14 mouse cellular contexts compared by ENCODE assay signal in the genomic region with DNA sequence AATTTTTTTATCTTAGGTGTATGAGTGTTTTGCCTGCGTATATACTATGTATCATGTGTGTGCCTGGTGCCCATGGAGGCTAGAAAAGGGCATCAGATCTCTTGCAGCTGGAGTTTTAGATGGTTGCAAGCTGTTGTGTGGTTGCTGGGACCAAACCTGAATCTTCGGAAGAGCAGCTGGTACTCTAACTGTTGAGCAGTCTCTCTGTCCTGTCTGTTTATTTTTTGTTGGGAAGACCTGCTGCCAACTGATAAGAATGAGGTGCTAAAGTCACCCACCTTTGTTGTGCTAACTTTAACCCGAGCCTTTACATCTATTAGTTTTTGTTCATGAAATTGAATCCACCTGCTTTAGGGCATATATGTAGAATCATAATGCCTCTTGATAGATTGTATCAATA. TPM values are rescaled to one million over a fixed set of nuclear protein-coding genes. Genes with fewer than 3 reads are reported as not detected.
"Had no signal": no experiment of that assay in that cellular context is flagged by ENCODE, and none has a peak within 500 bp of the region (broad histone marks: within the 10 kb centered on the region; RNA-seq: fewer than 3 reads in every experiment).

No protein-coding gene starts in this region.

- H3K27ac ChIP-seq: limb, embryonic 15.5 days; midbrain, embryonic 15.5 days; neural tube, embryonic 12.5 days had no signal

- H3K9ac ChIP-seq: limb, embryonic 15.5 days; lung, embryonic 14.5 days; midbrain, embryonic 15.5 days; neural tube, embryonic 12.5 days had no signal

- DNase-seq: kidney, adult 8-10 months; kidney, postnatal 25 days; lung, embryonic 14.5 days; retina, postnatal 1 day; thymus, postnatal 4 days had no signal

- H3K4me3 ChIP-seq: limb, embryonic 15.5 days; midbrain, embryonic 15.5 days; neural tube, embryonic 12.5 days had no signal

- ATAC-seq: hindbrain, embryonic 16.5 days; inflammation-experienced regulatory T-cells, adult 6 months; intestine, postnatal 0 days; midbrain, embryonic 15.5 days had no signal

- H3K36me3 ChIP-seq: midbrain, embryonic 15.5 days had no signal

- H3K27me3 ChIP-seq: limb, embryonic 15.5 days; midbrain, embryonic 15.5 days; neural tube, embryonic 12.5 days had no signal

- H3K4me1 ChIP-seq: limb, embryonic 15.5 days; midbrain, embryonic 15.5 days; neural tube, embryonic 12.5 days had no signal

- H3K9me3 ChIP-seq: limb, embryonic 15.5 days; midbrain, embryonic 15.5 days; neural tube, embryonic 12.5 days had no signal

- H3K4me2 ChIP-seq: limb, embryonic 15.5 days; lung, embryonic 14.5 days; midbrain, embryonic 11.5 days; midbrain, embryonic 15.5 days; neural tube, embryonic 12.5 days had no signal

RNA-seq across cellular contexts. Expression of a gene that starts 43.0 kb away (rescaled TPM):
- total RNA-seq: megakaryocyte, adult 5-6 weeks; monocyte, adult 5-6 weeks had no signal
